Mouse (Mus musculus): ENCODE data around the gene Slc2a5. TPM values are rescaled to one million over a fixed set of nuclear protein-coding genes. Genes with fewer than 3 reads are reported as not detected.

The Slc2a5 gene
- total and polyA plus RNA-seq, 3 experiments: 0.16 TPM; not detected in 2

DNA sequence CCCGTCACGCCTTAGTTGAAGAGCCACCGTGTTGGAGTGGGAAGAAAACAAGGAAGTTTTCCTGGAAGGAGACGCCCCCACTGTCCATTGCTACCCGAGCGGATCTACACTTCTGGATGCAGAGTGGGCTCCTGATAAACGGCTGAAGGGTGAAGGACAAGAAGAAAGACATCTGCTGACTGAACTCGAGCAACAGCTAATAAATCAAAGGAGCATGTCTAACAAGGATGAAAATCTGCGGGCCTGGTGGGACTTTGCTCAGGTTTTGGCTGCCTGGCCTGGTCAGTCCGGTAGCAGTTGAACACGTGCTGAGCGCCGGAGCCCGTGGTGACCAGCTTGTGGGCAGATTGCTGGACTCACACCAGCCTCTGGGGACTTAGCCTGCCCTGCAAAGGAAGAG is 557 bp downstream of the Slc2a5 start:
- no peak for ATAC-seq (ENCODE audit: extremely low read depth, insufficient number of reproducible peaks, low FRiP score, poor library complexity, severe bottlenecking)
- H3K27me3 ChIP-seq (ENCODE audit: insufficient read depth, low read length): peaks cover 35% of the 10 kb centered on the region
- TF ChIP-seq CTCF (IDR thresholded peaks at IDR 0.05; ENCODE audit: low read depth, low read length) (no peak), GATA2 (IDR thresholded peaks at IDR 0.05; ENCODE audit: borderline replicate concordance, low read depth, low read length) (no peak), TAL1 (conservative IDR thresholded peaks at IDR 0.05; ENCODE audit: low read depth, low read length) (no peak), POLR2AphosphoS5 (IDR thresholded peaks at IDR 0.05; ENCODE audit: insufficient replicate concordance, low read depth, low read length) (no peak), GATA1 (IDR thresholded peaks at IDR 0.05; ENCODE audit: borderline replicate concordance, low read length) (no peak)
- no peaks in the 10 kb centered on the region for H3K36me3 ChIP-seq (replicated peaks)
- no peak for DNase-seq (ENCODE audit: low spot score)
- no peak overlapping the region for H3K4me3 ChIP-seq (ENCODE audit: low read depth, low read length)
- no peaks in the 10 kb centered on the region for H3K9me3 ChIP-seq (replicated peaks)
- 0 out of 2 replicates have a peak, but pooled peaks cover 2% of the 10 kb centered on the region for H3K4me1 ChIP-seq (ENCODE audit: insufficient read depth, low read depth, low read length)

DNA sequence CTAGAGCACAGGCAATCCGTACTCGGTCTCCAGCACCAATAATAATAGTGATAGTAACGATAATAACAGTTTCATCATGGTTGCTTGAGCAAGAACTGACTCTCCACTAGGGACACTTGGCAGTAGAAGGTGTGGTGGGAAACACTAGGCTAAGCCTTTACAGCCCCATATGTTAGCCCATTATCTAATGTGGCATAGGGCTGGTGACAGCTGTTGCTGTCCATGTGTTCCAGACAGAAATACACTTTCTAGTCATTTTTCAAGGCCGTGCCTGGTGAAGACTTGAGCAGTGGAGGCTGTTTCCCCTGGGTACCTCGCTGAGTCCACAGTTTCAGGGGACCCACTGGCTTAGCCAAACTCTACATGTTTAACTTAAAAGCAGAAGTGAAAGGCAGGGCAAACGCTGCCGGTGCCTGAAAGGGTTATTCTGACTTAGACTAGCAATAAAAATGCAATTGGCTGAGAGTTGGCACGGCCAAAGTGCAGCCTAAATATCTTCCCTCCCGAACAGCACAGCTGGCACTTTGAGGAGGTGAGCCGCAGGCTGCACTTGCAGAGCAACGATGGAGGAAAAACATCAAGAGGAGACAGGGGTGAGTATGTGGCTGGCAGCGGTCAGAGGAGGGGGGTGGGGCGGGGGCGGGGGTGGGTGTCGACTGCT is 1.2 kb downstream of the Slc2a5 start:
- ATAC-seq (ENCODE audit: extremely low read depth, insufficient number of reproducible peaks, low FRiP score, poor library complexity, severe bottlenecking): no peak
- Histone ChIP-seq H3K9me3 (replicated peaks) (no peaks in the 10 kb centered on the region), H3K4me1 (ENCODE audit: insufficient read depth, low read depth, low read length) (0 out of 2 replicates have a peak, but pooled peaks cover 2% of the 10 kb centered on the region), H3K27me3 (ENCODE audit: insufficient read depth, low read length) (peaks cover 31% of the 10 kb centered on the region), H3K4me3 (ENCODE audit: low read depth, low read length) (no peak overlapping the region), H3K36me3 (replicated peaks) (no peaks in the 10 kb centered on the region)
- TF ChIP-seq CTCF (IDR thresholded peaks at IDR 0.05; ENCODE audit: low read depth, low read length) (no peak), TAL1 (conservative IDR thresholded peaks at IDR 0.05; ENCODE audit: low read depth, low read length) (no peak), POLR2AphosphoS5 (IDR thresholded peaks at IDR 0.05; ENCODE audit: insufficient replicate concordance, low read depth, low read length) (no peak), GATA1 (IDR thresholded peaks at IDR 0.05; ENCODE audit: borderline replicate concordance, low read length) (no peak), GATA2 (IDR thresholded peaks at IDR 0.05; ENCODE audit: borderline replicate concordance, low read depth, low read length) (no peak)
- DNase-seq (ENCODE audit: low spot score): no peak

DNA sequence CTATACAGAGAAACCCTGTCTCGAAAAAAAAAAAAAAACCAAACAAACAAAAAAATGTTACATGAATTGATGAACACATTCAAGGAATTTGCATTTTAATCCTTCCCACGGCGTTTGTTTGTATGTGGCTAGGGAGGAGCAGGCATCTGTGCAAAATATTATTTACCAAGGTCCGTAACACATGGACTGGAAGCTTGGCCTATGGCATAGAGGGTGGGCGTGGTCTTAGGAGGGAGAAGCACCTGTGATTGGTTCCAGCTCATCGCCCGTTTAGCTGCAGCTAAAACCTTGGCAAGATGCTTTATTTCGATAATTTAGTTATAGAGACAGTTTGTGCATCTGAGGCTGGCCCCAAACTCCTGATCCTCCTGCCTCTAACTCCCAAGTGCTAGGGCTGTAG is 2.3 kb downstream of the Slc2a5 start:
- Histone ChIP-seq H3K4me3 (ENCODE audit: low read depth, low read length) (no peak overlapping the region), H3K36me3 (replicated peaks) (no peaks in the 10 kb centered on the region), H3K4me1 (ENCODE audit: insufficient read depth, low read depth, low read length) (0 out of 2 replicates have a peak, but pooled peaks cover 2% of the 10 kb centered on the region), H3K9me3 (replicated peaks) (no peaks in the 10 kb centered on the region), H3K27me3 (ENCODE audit: insufficient read depth, low read length) (peaks cover 33% of the 10 kb centered on the region)
- ATAC-seq (ENCODE audit: extremely low read depth, insufficient number of reproducible peaks, low FRiP score, poor library complexity, severe bottlenecking) (no peak), DNase-seq (ENCODE audit: low spot score) (no peak)
- TF ChIP-seq CTCF (IDR thresholded peaks at IDR 0.05; ENCODE audit: low read depth, low read length): no peak

DNA sequence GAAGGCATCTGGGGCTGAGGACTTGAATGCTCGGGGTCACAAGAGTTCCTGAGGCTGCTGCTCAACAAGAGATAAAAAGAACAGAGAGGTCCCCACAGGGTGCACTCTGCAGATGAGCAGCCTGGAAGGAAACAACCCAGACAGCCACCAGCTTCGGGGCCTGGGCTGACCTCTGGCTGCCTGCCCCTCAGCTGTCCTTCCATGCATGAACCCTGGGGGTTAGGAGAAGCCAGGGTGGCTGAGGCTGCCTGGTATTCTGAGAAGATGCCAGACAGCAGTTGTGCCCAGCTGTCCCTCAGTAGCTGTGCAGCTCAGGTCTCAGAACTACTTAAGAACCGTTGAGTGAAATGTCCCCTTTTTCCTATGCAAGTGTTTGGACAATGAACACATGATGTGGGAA is 3.4 kb downstream of the Slc2a5 start:
- no peak for ATAC-seq (ENCODE audit: extremely low read depth, insufficient number of reproducible peaks, low FRiP score, poor library complexity, severe bottlenecking)
- DNase-seq (ENCODE audit: low spot score): no peak
- no peak for TF ChIP-seq GATA1 (IDR thresholded peaks at IDR 0.05; ENCODE audit: borderline replicate concordance, low read length)
- no peak for TF ChIP-seq POLR2AphosphoS5 (IDR thresholded peaks at IDR 0.05; ENCODE audit: insufficient replicate concordance, low read depth, low read length)
- TF ChIP-seq TAL1 (conservative IDR thresholded peaks at IDR 0.05; ENCODE audit: low read depth, low read length): no peak
- TF ChIP-seq GATA2 (IDR thresholded peaks at IDR 0.05; ENCODE audit: borderline replicate concordance, low read depth, low read length): no peak
- no peak for TF ChIP-seq CTCF (IDR thresholded peaks at IDR 0.05; ENCODE audit: low read depth, low read length)
- Histone ChIP-seq H3K27me3 (ENCODE audit: insufficient read depth, low read length) (peaks cover 34% of the 10 kb centered on the region), H3K4me3 (ENCODE audit: low read depth, low read length) (no peak overlapping the region), H3K9me3 (replicated peaks) (no peaks in the 10 kb centered on the region), H3K36me3 (replicated peaks) (no peaks in the 10 kb centered on the region), H3K4me1 (ENCODE audit: insufficient read depth, low read depth, low read length) (0 out of 2 replicates have a peak, but pooled peaks cover 2% of the 10 kb centered on the region)

DNA sequence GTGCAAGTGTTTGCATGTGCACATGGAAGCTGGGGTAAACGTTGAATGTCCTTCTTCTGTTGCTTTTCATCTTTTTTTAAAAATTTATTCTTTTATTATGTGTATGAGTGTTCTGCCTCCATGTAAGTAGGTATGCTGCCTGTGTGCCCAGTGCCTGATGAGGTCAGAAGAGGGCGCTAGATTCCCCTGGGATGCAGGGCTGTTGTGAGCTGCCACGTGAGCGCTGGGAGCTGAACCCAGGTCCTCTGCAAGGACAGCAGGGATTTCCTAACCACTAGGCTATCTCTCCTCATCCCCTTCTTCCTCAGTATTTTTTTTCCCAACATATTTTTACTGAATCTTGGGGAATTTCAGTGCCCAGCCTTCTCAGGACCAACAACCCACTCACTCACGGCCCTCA is 7.3 kb downstream of the Slc2a5 start:
- Histone ChIP-seq H3K4me1 (ENCODE audit: insufficient read depth, low read depth, low read length) (peaks cover 7% of the 10 kb centered on the region; the same call in 1 of the 2 replicates), H3K36me3 (replicated peaks) (no peaks in the 10 kb centered on the region), H3K27me3 (ENCODE audit: insufficient read depth, low read length) (peaks cover 40% of the 10 kb centered on the region), H3K9me3 (replicated peaks) (no peaks in the 10 kb centered on the region), H3K4me3 (ENCODE audit: low read depth, low read length) (no peak overlapping the region)
- ATAC-seq (ENCODE audit: extremely low read depth, insufficient number of reproducible peaks, low FRiP score, poor library complexity, severe bottlenecking) (no peak), DNase-seq (ENCODE audit: low spot score) (no peak)
- TF ChIP-seq GATA1 (IDR thresholded peaks at IDR 0.05; ENCODE audit: borderline replicate concordance, low read length): no peak

DNA sequence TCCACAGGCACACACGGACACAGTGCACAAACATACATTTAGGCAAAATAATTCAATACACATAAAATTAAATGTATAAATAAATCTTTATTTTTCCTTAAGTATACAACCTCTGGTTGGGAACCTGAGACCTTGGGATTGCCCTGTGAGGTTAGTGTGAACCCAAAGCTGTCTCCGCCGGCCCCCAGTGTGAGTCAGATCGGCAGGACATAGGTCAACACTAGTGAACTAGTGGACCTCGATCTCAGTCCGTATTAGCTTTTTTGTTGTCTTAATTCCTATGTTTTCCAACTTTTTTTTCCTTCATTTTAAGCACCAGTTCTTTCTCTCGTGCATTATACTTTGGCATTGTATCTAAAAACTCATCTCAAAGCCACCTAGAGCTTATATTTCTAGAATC is 8.8 kb downstream of the Slc2a5 start:
- H3K4me1 ChIP-seq (ENCODE audit: insufficient read depth, low read depth, low read length): peaks cover 11% of the 10 kb centered on the region
- peaks cover 34% of the 10 kb centered on the region for H3K27me3 ChIP-seq (ENCODE audit: insufficient read depth, low read length)
- DNase-seq (ENCODE audit: low spot score) (no peak), ATAC-seq (ENCODE audit: extremely low read depth, insufficient number of reproducible peaks, low FRiP score, poor library complexity, severe bottlenecking) (no peak)
- TF ChIP-seq POLR2AphosphoS5 (IDR thresholded peaks at IDR 0.05; ENCODE audit: insufficient replicate concordance, low read depth, low read length): no peak
- no peak for TF ChIP-seq GATA1 (IDR thresholded peaks at IDR 0.05; ENCODE audit: borderline replicate concordance, low read length)
- TF ChIP-seq GATA2 (IDR thresholded peaks at IDR 0.05; ENCODE audit: borderline replicate concordance, low read depth, low read length): no peak
- TF ChIP-seq CTCF (IDR thresholded peaks at IDR 0.05; ENCODE audit: low read depth, low read length): no peak
- no peak for TF ChIP-seq TAL1 (conservative IDR thresholded peaks at IDR 0.05; ENCODE audit: low read depth, low read length)
- H3K4me3 ChIP-seq (ENCODE audit: low read depth, low read length): no peak overlapping the region
- H3K36me3 ChIP-seq (replicated peaks): no peaks in the 10 kb centered on the region
- no peaks in the 10 kb centered on the region for H3K9me3 ChIP-seq (replicated peaks)

DNA sequence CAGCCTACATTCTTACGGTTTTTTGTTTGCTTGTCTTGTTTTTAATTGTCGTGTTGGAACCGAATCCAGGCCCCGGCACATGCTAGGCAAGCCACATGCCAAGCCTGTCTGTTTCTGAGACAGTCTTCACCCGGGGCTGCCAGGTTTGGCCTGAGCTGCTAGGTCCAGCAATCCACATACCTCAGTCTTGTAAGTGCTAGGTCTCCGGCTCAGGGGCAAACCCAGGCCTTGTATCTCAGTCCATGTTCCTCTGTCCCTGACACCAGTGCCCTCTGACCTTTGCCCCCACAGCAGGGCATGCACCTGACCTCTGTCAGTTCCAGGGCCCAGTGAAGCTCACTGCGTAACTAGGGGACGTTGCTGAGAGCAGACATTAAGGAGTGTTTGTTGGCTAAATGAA is 9.5 kb downstream of the Slc2a5 start:
- Histone ChIP-seq H3K4me1 (ENCODE audit: insufficient read depth, low read depth, low read length) (peaks cover 14% of the 10 kb centered on the region), H3K36me3 (replicated peaks) (no peaks in the 10 kb centered on the region)

More for the DNA sequence above, 9.5 kb downstream of the Slc2a5 start:
- H3K4me3 ChIP-seq (ENCODE audit: low read depth, low read length): no peak overlapping the region
- H3K9me3 ChIP-seq (replicated peaks): no peaks in the 10 kb centered on the region
- TF ChIP-seq GATA2 (IDR thresholded peaks at IDR 0.05; ENCODE audit: borderline replicate concordance, low read depth, low read length): no peak
- no peak for TF ChIP-seq GATA1 (IDR thresholded peaks at IDR 0.05; ENCODE audit: borderline replicate concordance, low read length)
- no peak for TF ChIP-seq CTCF (IDR thresholded peaks at IDR 0.05; ENCODE audit: low read depth, low read length)
- no peak for TF ChIP-seq POLR2AphosphoS5 (IDR thresholded peaks at IDR 0.05; ENCODE audit: insufficient replicate concordance, low read depth, low read length)
- TF ChIP-seq TAL1 (conservative IDR thresholded peaks at IDR 0.05; ENCODE audit: low read depth, low read length): no peak
- ATAC-seq (ENCODE audit: extremely low read depth, insufficient number of reproducible peaks, low FRiP score, poor library complexity, severe bottlenecking) (no peak), DNase-seq (ENCODE audit: low spot score) (no peak)
- peaks cover 31% of the 10 kb centered on the region; the same call in 1 of the 2 replicates for H3K27me3 ChIP-seq (ENCODE audit: insufficient read depth, low read length)

Measured in G1E (cell line).